Mouse (Mus musculus) lung, postnatal 0 days (tissue): ENCODE data around the gene Map3k12. TPM values are rescaled to one million over a fixed set of nuclear protein-coding genes. Genes with fewer than 3 reads are reported as not detected.

Experiments
- ATAC-seq: fragments of 200-750 bp; cut with Nextera tagmentation; 2 replicates; pipeline ENCODE4 v1.8.0; 2017; ENCODE audit warnings: moderate library complexity
- DNase-seq: peaks from one replicate; pipeline ENCODE4 v3.0.0-alpha.2; 2016; ENCODE audit warnings: low spot score
- H3K27ac ChIP-seq: fragments of 300-500 bp; sonication (generic); 2 replicates; pipeline ENCODE4 v1.5.1; 2014; ENCODE audit warnings: antibody characterized with exemption, mild to moderate bottlenecking, low read length, mixed read lengths
- H3K27me3 ChIP-seq: fragments of 300-500 bp; sonication (generic); replicated peaks from 2 replicates; pipeline ENCODE4 v1.6.1; 2014; ENCODE audit warnings: low read length, mixed read lengths; ENCODE audit not compliant: insufficient read depth
- H3K36me3 ChIP-seq: fragments of 300-500 bp; sonication (generic); 2 replicates; pipeline ENCODE4 v1.6.1; 2014; ENCODE audit warnings: low read length, mixed read lengths; ENCODE audit not compliant: insufficient read depth
- H3K4me1 ChIP-seq: fragments of 300-500 bp; sonication (generic); 2 replicates; pipeline ENCODE4 v1.6.1; 2014; ENCODE audit warnings: antibody characterized with exemption, low read depth, low read length, mixed read lengths; ENCODE audit not compliant: insufficient read depth
- H3K4me2 ChIP-seq: fragments of 300-500 bp; sonication (generic); replicated peaks from 2 replicates; pipeline ENCODE4 v1.6.1; 2014; ENCODE audit warnings: low read depth, mild to moderate bottlenecking, low read length, moderate library complexity, mixed read lengths
- H3K4me3 ChIP-seq: fragments of 300-500 bp; sonication (generic); 2 replicates; pipeline ENCODE4 v1.5.1; 2014; ENCODE audit warnings: low read depth, low read length
- H3K9ac ChIP-seq: fragments of 300-500 bp; sonication (generic); replicated peaks from 2 replicates; pipeline ENCODE4 v1.6.1; 2014; ENCODE audit warnings: low read depth, mild to moderate bottlenecking
- H3K9me3 ChIP-seq: fragments of 300-500 bp; sonication (generic); 2 replicates; pipeline ENCODE4 v1.6.1; 2016; ENCODE audit warnings: low read length, mixed read lengths
- CTCF ChIP-seq: IDR thresholded peaks from 2 replicates; pipeline ENCODE4 v1.5.1; 2016; ENCODE audit warnings: antibody characterized with exemption, mild to moderate bottlenecking
- EP300 ChIP-seq: IDR thresholded peaks from 2 replicates; pipeline ENCODE4 v1.6.1; 2016; ENCODE audit warnings: antibody characterized with exemption, mild to moderate bottlenecking, control low read depth
- WGBS: fragments of 180-500 bp; shearing (Covaris S2); extraction: QIAGEN DNeasy Blood & Tissue Kit; methylation state at CpG from one replicate; pipeline ENCODE4 v1.1.7; 2014; 5-methylcytosine and 5-hydroxymethylcytosine counted together
- polyA plus RNA-seq: library from polyadenylated mRNA; unstranded; fragments of >200 nt; fragmentation: Nextera tagmentation; extraction: Ambion mirVana; gene quantifications from 2 replicates; pipeline ENCODE4 v1.2.1, GENCODE M21; 2015

Gene Map3k12
- polyA plus RNA-seq, 1 experiment from 2014 or later, result 4.2 TPM

DNA sequence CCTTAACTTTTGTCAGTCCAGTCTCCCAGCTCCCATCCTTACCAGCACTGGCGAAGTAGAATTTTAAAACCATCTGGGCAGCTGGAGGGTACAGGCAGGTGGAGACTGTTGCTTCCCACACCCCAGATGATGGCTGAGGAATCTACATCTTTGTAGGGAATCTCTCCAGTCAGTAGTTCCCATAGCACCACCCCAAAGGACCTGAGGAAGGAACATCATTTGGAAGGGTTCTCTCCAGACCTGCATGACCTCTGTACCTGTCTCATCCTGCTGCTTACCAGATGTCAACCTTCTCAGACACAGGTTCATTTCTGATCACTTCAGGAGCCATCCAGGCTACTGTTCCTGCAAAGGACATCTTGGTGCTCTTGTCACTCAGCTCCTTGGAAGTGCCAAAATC lies 13.4 kb downstream of the Map3k12 start, which contains the start of gene Gm10337:
Gene Gm10337, plus strand, starts transcription at position 276 of the 400 bp plus-strand sequence.
- Histone ChIP-seq H3K9ac (no peak within 1 kb of the TSS), H3K27ac (no peak within 1 kb of the TSS), H3K4me2 (no peak within 1 kb of the TSS), H3K27me3 (no peaks in the 10 kb centered on the region), H3K4me1 (no peaks in the 10 kb centered on the region), H3K9me3 (no peaks in the 10 kb centered on the region), H3K36me3 (peaks cover 38% of the 10 kb centered on the region), H3K4me3 (no peak within 1 kb of the TSS)
- DNase-seq, result no peak
- TF ChIP-seq CTCF (no peak), EP300 (no peak)
- ATAC-seq, result no peak
- WGBS, result 92% methylated on average over 1 of the region's 1 CpGs

DNA sequence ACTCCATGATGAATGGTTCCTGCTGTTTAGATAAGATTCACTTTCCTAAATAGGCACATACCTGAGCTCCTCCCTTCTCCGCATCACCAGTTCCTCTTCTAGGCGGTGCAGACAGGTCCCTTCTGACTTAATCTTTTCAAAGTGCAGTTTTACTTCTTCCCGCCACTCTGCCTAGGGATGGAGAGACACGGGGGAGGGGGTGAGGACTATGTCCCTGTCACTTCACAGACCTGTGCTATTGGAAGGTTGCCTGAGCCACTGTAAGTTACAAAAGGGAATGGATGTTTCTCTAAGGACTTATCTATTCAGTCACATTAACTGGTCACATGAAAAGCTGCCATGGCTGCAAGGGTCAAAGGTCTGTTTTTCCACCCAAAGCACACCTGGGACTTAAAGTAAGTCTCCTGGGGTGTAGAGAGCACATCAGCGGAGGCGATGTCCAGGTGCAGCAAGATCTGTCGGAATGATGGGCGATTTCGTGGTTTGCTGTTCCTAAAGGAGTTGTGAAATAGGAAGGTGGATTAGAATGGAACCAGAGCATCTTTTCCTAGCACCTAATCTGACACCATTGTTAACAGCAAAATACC lies 14.5 kb downstream of the Map3k12 start:
- no peaks in the 10 kb centered on the region for H3K9me3 ChIP-seq
- peaks cover 46% of the 10 kb centered on the region for H3K36me3 ChIP-seq
- no peaks in the 10 kb centered on the region for H3K27me3 ChIP-seq
- H3K4me1 ChIP-seq, result no peaks in the 10 kb centered on the region
- TF ChIP-seq EP300, result no peak
- no peak for TF ChIP-seq CTCF
- no peak overlapping the region for H3K4me3 ChIP-seq
- ATAC-seq (no peak), DNase-seq (no peak)
- no peak overlapping the region for H3K27ac ChIP-seq
- no peak overlapping the region for H3K9ac ChIP-seq
- WGBS, result 72% methylated on average over 9 of the region's 9 CpGs
- no peak overlapping the region for H3K4me2 ChIP-seq

DNA sequence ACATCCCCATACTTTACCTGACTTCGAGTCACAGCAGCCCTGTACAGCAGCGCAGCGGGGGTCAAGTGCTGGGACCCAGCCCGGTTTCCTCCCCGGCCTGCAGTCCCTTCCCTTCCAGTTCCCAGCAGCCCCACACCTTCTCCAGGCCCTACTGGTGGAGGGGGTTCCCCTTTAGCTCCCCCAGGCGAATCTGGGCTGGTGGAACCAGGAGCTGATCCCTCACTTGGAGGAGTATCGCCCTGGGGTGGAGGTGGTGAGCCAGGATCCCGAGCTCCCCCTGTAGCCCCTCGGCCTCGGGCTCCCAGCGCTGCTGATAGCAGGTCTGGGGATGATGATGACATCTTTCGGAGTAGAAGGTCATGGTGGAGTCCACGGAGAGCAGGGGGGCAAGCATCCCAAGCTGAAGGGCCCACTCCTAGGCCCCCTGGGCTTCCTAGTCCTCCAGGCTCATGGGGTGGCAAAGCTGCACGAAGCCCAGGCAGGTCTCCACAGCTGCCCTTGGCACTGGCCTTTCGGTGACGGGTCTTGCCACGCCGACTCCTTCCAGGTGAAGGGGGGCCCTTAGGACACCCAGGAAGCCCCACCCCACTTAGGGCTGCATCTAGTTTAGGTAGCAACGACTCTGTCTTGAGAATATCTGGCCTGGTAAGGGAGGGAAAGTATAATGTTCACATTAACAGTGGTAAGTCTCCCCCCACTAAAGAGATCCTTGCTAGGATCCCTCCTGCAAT lies 15.6 kb downstream of the Map3k12 start:
- H3K4me1 ChIP-seq, result no peaks in the 10 kb centered on the region
- no peak for TF ChIP-seq EP300
- TF ChIP-seq CTCF, result no peak
- no peak overlapping the region for H3K4me2 ChIP-seq
- DNase-seq (no peak), ATAC-seq (no peak)
- WGBS, result 78% methylated on average over 19 of the region's 19 CpGs
- no peaks in the 10 kb centered on the region for H3K27me3 ChIP-seq
- H3K27ac ChIP-seq, result no peak overlapping the region
- H3K9me3 ChIP-seq, result no peaks in the 10 kb centered on the region
- H3K9ac ChIP-seq, result no peak overlapping the region
- peaks cover 48% of the 10 kb centered on the region for H3K36me3 ChIP-seq
- no peak overlapping the region for H3K4me3 ChIP-seq

DNA sequence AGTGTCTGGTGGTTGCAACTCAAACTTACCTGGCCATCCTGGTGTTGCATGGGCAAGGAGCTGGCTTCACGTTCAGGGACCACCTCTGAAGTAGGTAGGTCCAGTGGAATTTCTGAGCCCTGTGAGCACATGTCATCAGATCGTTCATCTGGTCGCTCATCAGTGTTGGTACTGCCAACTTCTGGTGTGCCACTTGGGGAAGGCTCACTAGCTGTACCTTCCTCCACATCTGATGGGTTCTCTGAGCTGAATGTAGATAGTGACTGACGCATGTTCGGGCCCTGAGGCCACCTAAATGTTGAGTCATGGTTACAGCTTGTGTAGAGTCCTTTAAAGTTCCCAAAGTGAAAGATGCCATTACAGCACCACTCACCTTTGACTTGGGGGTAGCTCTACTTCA lies 16.4 kb downstream of the Map3k12 start:
- Histone ChIP-seq H3K27me3 (no peaks in the 10 kb centered on the region), H3K9ac (no peak overlapping the region), H3K4me2 (no peak overlapping the region), H3K4me1 (no peaks in the 10 kb centered on the region), H3K9me3 (no peaks in the 10 kb centered on the region), H3K4me3 (no peak overlapping the region), H3K27ac (no peak overlapping the region), H3K36me3 (peaks cover 48% of the 10 kb centered on the region)
- DNase-seq (no peak), ATAC-seq (no peak)
- TF ChIP-seq CTCF (no peak), EP300 (no peak)
- 79% methylated on average over 5 of the region's 5 CpGs for WGBS

DNA sequence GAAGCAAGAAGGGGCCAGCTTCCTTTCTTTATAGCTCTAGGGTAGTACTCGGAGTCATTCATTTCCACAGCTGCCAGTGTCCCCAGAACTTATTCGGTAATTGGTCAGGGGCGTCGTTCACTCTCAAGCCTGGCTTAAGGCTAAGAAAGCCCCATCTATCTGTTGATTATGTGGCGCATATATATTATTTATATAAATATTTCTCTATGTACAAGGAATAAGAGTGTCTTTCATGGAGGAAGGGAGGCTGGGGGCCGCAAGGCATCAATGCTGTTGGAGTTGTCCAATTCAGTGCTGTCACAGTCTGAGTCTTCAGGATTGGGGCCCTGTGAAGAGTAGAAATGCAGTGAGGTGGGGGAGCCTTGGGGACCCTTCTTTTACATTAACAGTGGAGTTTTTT lies 17.0 kb downstream of the Map3k12 start:
- 84% methylated on average over 6 of the region's 6 CpGs for WGBS
- H3K4me3 ChIP-seq, result no peak overlapping the region
- no peak for ATAC-seq

DNA sequence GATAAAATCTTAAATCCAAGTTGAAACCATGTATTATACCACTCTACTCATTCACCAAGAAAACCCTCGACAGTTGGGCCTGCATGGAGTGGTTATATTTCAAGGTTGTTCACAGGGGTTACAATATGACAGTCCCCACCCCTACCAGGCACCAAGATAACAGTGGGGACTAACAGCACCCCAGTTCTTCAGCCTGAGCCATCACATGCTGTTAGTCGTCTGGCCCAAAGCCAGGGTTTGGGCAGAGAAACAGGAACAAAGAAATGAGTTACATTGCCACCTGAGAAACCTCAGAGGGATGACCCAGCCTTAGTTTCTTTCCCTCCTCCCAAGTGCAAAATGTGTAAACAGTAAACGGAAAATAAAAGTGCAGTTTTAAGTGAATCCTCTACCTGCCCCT lies 17.5 kb downstream of the Map3k12 start:
- TF ChIP-seq CTCF, result no peak
- H3K36me3 ChIP-seq, result peaks cover 47% of the 10 kb centered on the region
- ATAC-seq, result no peak

More for the DNA sequence above, 17.0 kb downstream of the Map3k12 start:
- Histone ChIP-seq H3K4me2 (no peak overlapping the region), H3K27ac (no peak overlapping the region), H3K36me3 (peaks cover 48% of the 10 kb centered on the region), H3K9me3 (no peaks in the 10 kb centered on the region), H3K9ac (no peak overlapping the region), H3K4me1 (no peaks in the 10 kb centered on the region), H3K27me3 (no peaks in the 10 kb centered on the region)
- no peak for TF ChIP-seq CTCF
- no peak for TF ChIP-seq EP300
- DNase-seq, result no peak

More for the DNA sequence above, 17.5 kb downstream of the Map3k12 start:
- no peak overlapping the region for H3K9ac ChIP-seq
- H3K27me3 ChIP-seq, result no peaks in the 10 kb centered on the region
- no peak overlapping the region for H3K4me3 ChIP-seq
- no peaks in the 10 kb centered on the region for H3K9me3 ChIP-seq
- DNase-seq, result no peak
- no peak overlapping the region for H3K27ac ChIP-seq
- 64% methylated on average over 3 of the region's 3 CpGs for WGBS
- no peak overlapping the region for H3K4me2 ChIP-seq
- H3K4me1 ChIP-seq, result no peaks in the 10 kb centered on the region
